Mouse (Mus musculus): ENCODE data around the gene Rps19.

Rps19 gene

DNA sequence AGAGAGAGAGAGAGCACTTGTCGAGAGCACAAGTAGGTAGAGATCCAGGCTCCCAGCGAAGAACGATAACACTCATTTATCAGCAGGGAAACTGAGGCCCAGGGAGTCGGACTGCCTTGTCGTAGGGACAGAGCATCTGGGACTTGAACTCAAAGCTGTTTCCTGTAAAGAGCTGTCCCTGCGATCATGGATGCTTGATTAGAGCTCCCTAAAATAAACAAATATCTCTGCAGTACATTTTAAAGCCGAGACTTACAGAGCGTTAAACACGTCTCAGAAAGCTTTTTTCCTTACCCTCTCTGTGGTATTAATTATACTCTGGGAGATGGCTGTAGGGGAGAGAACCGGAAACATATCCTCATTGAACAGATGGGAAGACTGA lies 19.3 kb downstream of the Rps19 start:
- DNase-seq = no peak

DNA sequence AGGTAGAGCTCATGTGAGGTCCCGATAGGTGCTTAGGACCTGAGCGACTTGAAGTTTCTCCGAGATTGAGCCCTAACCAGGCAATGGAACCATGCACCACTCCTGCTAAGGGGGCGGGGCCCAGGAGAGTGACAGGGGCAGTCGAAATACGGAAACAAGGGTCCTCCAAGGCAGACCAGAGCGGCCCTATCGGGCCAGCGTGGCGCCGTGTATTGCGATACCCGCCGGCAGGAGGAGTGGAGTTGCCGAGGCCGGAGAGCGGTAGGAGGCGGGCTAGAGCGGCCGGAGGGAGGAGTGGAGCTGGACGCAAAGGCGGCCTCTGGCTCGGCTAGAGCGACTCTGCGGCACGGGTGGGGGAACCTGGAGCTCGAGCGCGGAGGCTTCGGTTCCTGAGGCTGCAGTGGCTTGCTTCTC lies 19.9 kb downstream of the Rps19 start:
- DNase-seq = peak; percentile 99

DNA sequence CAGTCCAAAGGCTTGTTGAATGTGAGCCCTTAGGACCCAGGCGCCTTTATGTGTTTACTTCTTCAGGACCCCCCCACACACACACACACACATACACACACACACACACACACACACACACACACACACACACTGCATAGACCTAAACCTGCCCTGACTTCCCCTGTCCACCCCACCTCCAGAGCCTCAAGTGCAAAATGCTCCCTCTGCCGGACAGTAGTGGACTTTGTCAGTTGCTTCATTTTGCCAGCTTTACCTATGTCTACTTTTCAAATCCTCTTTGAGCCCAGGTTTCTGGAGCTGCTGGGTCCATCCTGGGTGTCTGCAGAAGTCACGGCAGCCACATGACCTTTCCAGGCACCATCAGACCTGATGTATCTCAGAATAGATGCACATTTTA lies 20.8 kb downstream of the Rps19 start:
- peak; percentile 82 for DNase-seq

DNA sequence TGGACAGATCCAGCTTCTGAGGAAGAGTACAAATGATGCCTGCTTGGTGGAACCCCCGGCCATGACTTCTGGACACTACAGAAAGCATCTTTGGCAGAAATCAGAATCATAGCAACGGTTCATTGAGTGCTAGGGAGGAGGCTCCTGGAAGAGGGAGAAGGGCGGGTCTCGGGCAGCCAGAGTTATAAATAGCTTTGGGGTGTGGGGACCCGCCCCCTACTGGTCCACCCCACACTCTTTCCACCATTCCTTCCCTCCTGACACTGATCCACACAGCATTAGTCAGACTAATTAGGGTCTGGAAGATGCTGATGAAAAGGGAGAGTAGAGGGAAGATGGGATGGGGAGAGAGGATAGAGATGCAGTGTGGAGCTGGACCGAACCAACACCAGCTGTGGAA lies 22.4 kb downstream of the Rps19 start:
- DNase-seq = no peak

DNA sequence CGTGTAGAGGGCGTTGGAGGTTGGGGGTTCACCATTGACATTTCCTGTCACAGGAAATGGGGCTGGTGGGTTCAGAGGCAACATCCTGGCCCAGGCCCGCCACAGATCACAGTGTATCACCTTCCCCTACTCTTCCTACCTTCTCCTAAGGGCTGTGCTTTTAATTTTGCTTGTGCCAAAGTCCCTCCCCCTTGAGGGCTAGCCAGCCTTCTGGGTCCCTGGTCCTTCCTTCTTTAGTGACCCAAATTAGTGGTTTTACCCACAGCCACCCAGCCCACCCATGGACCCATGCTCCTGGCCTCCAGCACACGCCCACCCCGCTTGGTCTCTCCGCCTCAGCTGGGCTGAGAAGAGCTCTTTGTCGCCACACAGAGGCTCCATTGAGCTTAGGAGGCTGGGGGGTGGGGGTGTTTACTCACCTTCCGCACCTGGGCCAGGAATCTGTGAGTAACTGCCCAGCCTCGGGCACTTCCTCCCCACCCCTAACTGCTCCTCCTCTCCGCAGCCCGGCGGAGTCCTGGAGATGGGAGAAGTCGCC lies 23.1 kb downstream of the Rps19 start:
- DNase-seq = peak; percentile 84

DNA sequence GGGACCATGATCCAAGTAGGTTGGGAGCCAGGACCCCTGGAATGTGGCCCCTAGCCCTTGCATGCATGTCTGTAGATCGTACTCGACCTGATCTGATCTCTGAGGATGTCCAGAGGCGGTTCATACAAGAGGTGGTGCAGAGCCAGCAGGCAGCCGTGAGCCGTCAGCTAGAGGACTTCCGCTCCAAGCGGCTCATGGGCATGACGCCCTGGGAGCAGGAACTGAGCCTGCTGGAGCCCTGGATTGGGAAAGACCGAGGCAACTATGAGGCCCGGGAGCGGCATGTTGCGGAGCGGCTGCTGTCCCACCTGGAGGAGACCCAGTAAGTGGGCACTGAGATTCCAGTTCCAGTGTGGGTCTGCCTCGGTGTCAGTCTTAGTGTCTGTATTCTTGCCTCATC lies 28.3 kb downstream of the Rps19 start:
- DNase-seq = no peak

DNA sequence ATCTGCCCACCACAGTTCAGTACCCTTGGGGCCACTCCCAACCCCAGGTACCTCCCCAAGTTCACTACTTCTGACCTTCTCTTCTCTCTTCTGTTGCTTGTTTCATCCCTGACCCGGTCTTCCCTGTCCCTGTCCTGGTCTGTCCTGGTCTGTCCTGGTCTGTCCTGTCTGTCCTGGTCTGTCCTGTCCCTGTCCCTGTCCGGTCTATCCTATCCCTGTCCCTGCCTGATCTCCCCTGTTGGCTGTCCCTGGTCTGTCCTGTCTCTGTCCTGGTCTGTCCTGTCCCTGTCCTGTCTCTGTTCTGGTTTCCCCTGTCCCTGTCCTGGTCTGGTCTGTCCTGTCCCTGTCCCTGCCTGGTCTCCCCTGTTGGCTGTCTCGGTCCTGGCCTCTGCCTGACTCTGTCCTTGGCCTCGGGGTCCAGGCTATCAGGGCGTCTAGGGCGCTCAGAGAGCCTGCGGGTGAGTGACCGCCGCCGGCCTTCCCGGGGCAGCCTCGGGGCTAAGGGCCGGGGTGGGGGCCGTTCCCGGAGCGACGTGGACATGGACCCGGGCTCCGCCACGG lies 34.7 kb downstream of the Rps19 start:
- no peak for DNase-seq

DNA sequence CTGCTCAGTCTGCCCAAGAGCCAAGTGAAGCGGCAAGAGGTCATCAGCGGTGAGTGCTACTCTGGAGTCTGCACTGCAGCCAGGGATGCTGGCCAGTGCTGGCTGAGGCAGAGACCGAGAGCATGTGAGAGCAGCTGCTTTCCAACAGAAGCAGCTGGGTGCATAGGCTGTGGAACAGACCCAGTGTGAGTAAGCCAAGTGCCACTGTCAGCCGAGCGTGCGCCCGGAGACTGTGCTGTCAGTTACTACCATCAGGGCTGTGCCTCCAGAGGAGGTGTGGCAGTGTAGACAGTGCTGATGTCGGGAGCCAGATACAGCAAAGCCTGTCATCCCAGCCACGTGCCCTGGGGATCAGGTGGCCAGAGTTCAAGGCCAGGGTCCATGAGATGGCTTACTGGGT lies 35.6 kb downstream of the Rps19 start:
- DNase-seq = no peak

DNA sequence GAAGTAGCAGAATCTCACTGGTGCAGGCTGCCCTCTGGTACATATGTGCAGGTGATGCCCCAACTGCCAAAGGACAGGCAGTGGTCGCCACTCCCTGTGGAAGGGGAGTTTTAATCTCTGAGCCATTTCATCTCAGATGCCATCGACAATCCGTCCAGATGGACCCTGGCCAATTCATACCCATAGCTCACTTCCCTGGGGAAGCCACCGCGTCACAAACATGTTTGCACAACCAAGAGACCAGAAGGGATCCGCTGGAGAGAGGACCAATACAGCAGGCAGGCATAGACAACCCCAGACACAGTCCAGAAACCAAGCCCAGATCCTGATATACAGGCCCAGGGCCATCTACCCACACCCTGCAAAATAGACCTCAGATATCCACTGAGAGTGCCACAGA lies 46.3 kb downstream of the Rps19 start:
- no peak for DNase-seq

DNA sequence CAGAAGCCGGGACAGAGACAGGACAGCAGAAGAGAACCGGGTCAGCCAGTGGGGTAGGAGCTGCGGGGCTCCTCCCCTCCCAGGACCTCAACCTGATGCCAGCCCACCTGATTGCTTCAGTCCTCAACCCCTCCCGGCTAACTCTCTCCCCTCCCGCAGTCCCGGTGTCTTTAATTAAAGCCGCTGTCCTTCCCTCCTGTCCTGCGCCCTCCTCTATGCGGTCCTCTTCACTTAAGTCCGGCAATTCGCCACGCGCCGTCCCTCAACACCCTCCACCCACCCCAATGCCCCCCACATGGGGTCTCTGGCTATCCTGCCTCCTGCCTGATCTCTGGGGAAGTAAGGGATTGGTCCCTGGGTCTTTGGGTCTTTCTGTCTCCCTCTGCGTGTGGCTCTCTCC lies 47.5 kb downstream of the Rps19 start:
- DNase-seq = no peak

Data from lung, postnatal 36 days (tissue).